Mouse (Mus musculus): ENCODE data around the gene Anxa7. TPM values are rescaled to one million over a fixed set of nuclear protein-coding genes. Genes with fewer than 3 reads are reported as not detected.

Anxa7 gene
- polyA plus RNA-seq, 1 experiment, result 47.9 TPM

DNA sequence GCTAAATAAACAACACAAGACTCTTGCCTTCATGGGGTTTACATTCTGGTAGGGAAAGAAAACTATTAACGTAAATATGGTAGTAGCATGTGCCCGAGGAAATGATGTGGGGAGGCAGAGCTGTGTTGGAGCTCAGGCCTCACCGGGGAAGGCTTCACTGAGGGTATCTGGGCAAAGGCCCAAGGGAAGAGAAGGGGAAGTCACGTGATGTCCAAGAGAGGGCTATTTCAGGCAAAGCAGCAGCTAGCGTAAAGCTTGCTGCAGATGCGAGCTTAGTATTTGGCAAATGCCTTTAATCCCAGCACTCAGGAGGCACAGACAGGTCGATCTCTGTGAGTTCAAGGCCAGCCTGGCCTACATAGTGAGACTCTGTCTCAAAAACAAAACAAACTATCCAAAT is 57.7 kb downstream of the Anxa7 start:
- no peaks in the 10 kb centered on the region for H3K79me3 ChIP-seq (ENCODE audit: low read depth)
- H3ac ChIP-seq (ENCODE audit: control insufficient read depth, insufficient read length, low read depth), result no peak overlapping the region
- no peak overlapping the region for H3K4me3 ChIP-seq (ENCODE audit: insufficient read depth, poor library complexity, severe bottlenecking)
- no peak for TF ChIP-seq CEBPB (IDR thresholded peaks at IDR 0.05; ENCODE audit: low read depth)
- TF ChIP-seq MAX (IDR thresholded peaks at IDR 0.05), result no peak
- H3K36me3 ChIP-seq (ENCODE audit: control insufficient read depth, insufficient read depth), result no peaks in the 10 kb centered on the region
- no peaks in the 10 kb centered on the region for H3K27me3 ChIP-seq (ENCODE audit: control insufficient read depth, insufficient read depth, insufficient read length)
- no peaks in the 10 kb centered on the region for H3K79me2 ChIP-seq (ENCODE audit: control insufficient read depth, insufficient read depth)

Other genes with a start within 250 kb of the Anxa7 start
- not detected for gene Kcnk16, start 210.9 kb downstream of the Anxa7 start, polyA plus RNA-seq (2012; fragmentation: generic; extraction: Trizol)
- gene Nudt13, start 185.4 kb downstream of the Anxa7 start, polyA plus RNA-seq (2012; fragmentation: generic; extraction: Trizol), result 4.9 TPM
- 28.6 TPM for gene Ecd, start 132.0 kb downstream of the Anxa7 start, polyA plus RNA-seq (2012; fragmentation: generic; extraction: Trizol)
- 17.7 TPM for gene Fam149b, start 132.0 kb downstream of the Anxa7 start, polyA plus RNA-seq (2012; fragmentation: generic; extraction: Trizol)
- gene Dnajc9, start 91.2 kb downstream of the Anxa7 start, polyA plus RNA-seq (2012; fragmentation: generic; extraction: Trizol), result 80.8 TPM
- 97.2 TPM for gene Mrps16, start 86.5 kb downstream of the Anxa7 start, polyA plus RNA-seq (2012; fragmentation: generic; extraction: Trizol)
- 0.01 TPM for gene Cfap70, start 27.9 kb downstream of the Anxa7 start, polyA plus RNA-seq (2012; fragmentation: generic; extraction: Trizol)
- gene Mss51, start 16.8 kb upstream of the Anxa7 start, polyA plus RNA-seq (2012; fragmentation: generic; extraction: Trizol), result 0.28 TPM
- 29.9 TPM for gene Ppp3cb, start 66.4 kb upstream of the Anxa7 start, polyA plus RNA-seq (2012; fragmentation: generic; extraction: Trizol)
- 3.3 TPM for gene Usp54, start 160.9 kb upstream of the Anxa7 start, polyA plus RNA-seq (2012; fragmentation: generic; extraction: Trizol)
- gene Myoz1, start 176.4 kb upstream of the Anxa7 start, polyA plus RNA-seq (2012; fragmentation: generic; extraction: Trizol), result 0.50 TPM
- 42.3 TPM for gene Synpo2l, start 188.2 kb upstream of the Anxa7 start, polyA plus RNA-seq (2012; fragmentation: generic; extraction: Trizol)
- 63.4 TPM for gene Sec24c, start 194.2 kb upstream of the Anxa7 start, polyA plus RNA-seq (2012; fragmentation: generic; extraction: Trizol)
- 6.3 TPM for gene Fut11, start 214.8 kb upstream of the Anxa7 start, polyA plus RNA-seq (2012; fragmentation: generic; extraction: Trizol)
- gene Chchd1, start 222.9 kb upstream of the Anxa7 start, polyA plus RNA-seq (2012; fragmentation: generic; extraction: Trizol), result 177 TPM
- 74.0 TPM for gene Zswim8, start 227.4 kb upstream of the Anxa7 start, polyA plus RNA-seq (2012; fragmentation: generic; extraction: Trizol)